Mouse (Mus musculus) heart, adult 11 months (tissue): ENCODE results near the gene Olfr683.
"Not testable (repeated sequence)": the region's sequence is repeated elsewhere in the genome, so short reads cannot be mapped to it uniquely, and the experiment has no call there.

Experiments
- DNase-seq: peaks from one replicate; pipeline ENCODE4 v3.0.0; 2022

Olfr683 gene

GRCm38 (mm10) chr7:105146912-105147311, at the start of gene Olfr683:
TSS of gene Olfr683 (minus strand) at chr7:105147012.
- DNase-seq, result no peak

DNA sequence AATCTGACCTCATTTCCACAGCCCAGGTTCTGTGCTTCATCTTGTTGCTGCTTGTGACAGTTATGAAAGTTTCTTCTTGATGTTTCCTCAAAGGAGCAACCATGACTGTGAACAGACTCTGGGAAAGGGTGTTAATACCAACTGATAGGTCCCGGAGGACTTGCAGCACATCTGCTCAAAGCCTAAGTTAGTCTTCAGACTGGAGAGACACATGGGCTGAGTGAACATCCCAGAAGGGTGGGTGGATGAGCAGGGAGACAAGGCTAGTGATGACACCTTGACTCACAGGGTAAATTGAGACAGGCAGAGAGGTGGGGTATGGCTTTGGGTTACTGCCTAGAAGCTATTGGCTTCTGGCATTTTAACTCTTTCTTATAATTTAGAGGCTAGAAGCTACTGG, 39.1 kb upstream of the Olfr683 start, which contains the start of gene Olfr685:
Gene Olfr685 (minus strand): TSS at position 101 of the 400 bp plus-strand sequence.
- DNase-seq, result no peak

DNA sequence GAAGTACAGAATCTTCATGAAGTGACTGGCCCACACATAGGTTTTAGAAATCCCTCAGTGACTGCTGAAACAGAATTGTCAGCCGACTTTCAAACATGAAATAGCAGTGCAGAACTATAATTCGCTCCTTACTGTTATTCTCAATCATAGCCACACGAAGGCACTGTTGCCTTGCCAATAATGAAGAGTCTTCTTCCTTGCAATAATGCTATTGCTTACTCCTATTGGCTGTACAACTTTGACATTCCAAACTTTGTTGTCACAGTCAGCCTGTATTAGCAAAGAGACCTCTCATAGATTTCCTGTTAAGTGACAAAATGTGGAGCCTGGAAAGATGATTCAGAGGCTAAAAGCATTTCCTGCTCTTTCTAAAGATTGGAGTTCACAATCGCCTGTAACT, 24.0 kb upstream of the Olfr683 start:
- no peak for DNase-seq

- no peak for DNase-seq
These were observed 16.7 kb upstream of the Olfr683 start, which contains the start of gene Olfr684 for GRCm38 (mm10) chr7:105163553-105163952. TSS of gene Olfr684 (minus strand) at chr7:105163653.

DNA sequence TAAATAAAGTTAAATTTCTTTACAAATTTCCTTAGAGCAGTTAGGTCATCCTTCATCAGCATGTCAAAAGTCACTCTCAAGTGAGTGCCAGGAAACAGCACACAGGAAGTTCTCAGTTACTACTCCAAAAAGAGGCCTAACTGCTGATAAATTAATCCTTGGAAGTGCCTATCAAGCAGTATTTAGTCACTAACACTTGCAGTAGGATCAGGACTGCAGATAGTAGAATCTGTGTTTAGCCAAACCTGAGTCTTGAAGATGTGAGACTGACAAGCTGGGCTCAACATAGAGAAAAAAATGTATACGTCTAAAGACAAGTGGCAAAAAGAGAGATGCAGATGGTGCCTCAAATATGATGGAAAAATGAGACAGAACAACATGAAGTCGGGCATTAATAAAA, 5.5 kb downstream of the Olfr683 start:
- DNase-seq, result no peak

DNA sequence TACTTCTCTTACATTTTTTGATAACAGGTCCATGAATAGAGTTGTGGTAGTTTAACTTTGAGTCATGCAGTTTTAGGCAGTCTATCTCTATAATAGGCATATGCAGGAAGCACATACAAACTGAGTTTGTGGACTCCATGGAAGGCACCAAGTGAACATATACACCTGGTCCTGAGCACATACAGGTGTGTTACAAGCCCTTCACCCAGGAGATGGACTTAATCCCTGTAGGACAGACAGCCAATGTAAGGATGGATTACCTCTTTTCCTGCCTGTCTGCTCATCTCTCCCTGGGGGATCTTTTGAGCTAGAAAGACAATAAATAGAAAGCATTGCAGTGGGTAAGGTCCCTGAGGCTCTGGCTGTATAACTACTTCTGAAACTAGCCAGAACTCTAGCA, 30.3 kb downstream of the Olfr683 start, which contains the start of gene Olfr681:
Gene Olfr681 (plus strand): TSS at position 301 of the 400 bp plus-strand sequence.
- peak; percentile 44 for DNase-seq

- not testable (repeated sequence) for DNase-seq
These were observed 54.1 kb downstream of the Olfr683 start, which contains the start of gene Olfr680-ps1 for GRCm38 (mm10) chr7:105092717-105093116. TSS of gene Olfr680-ps1 (minus strand) at chr7:105092817.
